Mouse (Mus musculus) midbrain, embryonic 16.5 days (tissue): ENCODE results near the gene Spa17. TPM values are rescaled to one million over a fixed set of nuclear protein-coding genes. Genes with fewer than 3 reads are reported as not detected.
A peak's percentile ranks its signal among the peaks of the same experiment; 100 is the strongest.

Experiments
- ATAC-seq: fragments of 200-750 bp; cut with Nextera tagmentation; 2 replicates; pipeline ENCODE4 v1.8.0; 2017; ENCODE audit warnings: moderate TSS enrichment
- H3K27ac ChIP-seq: fragments of 300-500 bp; sonication (generic); 2 replicates; pipeline ENCODE4 v1.5.1; 2014; ENCODE audit warnings: mild to moderate bottlenecking, low read length, mixed read lengths
- H3K27me3 ChIP-seq: fragments of 300-500 bp; sonication (generic); 2 replicates; pipeline ENCODE4 v1.6.1; 2014; ENCODE audit warnings: low read depth, low read length, mixed read lengths; ENCODE audit not compliant: control insufficient read depth, insufficient read depth
- H3K36me3 ChIP-seq: fragments of 300-500 bp; sonication (generic); 2 replicates; pipeline ENCODE4 v1.6.1; 2014; ENCODE audit warnings: mild to moderate bottlenecking, low read length, moderate library complexity, mixed read lengths; ENCODE audit not compliant: control insufficient read depth, insufficient read depth
- H3K4me1 ChIP-seq: fragments of 300-500 bp; sonication (generic); 2 replicates; pipeline ENCODE4 v1.6.1; 2014; ENCODE audit warnings: mild to moderate bottlenecking, low read length, mixed read lengths; ENCODE audit not compliant: control insufficient read depth, insufficient read depth
- H3K4me2 ChIP-seq: fragments of 300-500 bp; sonication (generic); 2 replicates; pipeline ENCODE4 v1.6.1; 2014; ENCODE audit warnings: mild to moderate bottlenecking, low read length, mixed read lengths
- H3K4me3 ChIP-seq: fragments of 300-500 bp; sonication (generic); 2 replicates; pipeline ENCODE4 v1.5.1; 2014; ENCODE audit warnings: low read depth, mild to moderate bottlenecking, low read length, moderate library complexity, mixed read lengths
- H3K9ac ChIP-seq: fragments of 300-500 bp; sonication (generic); 2 replicates; pipeline ENCODE4 v1.6.1; 2014; ENCODE audit warnings: low read depth, low read length, mixed read lengths
- H3K9me3 ChIP-seq: fragments of 300-500 bp; sonication (generic); replicated peaks from 2 replicates; pipeline ENCODE4 v1.6.1; 2014; ENCODE audit warnings: mild to moderate bottlenecking, low read length, mixed read lengths; ENCODE audit not compliant: control insufficient read depth, poor library complexity, severe bottlenecking
- WGBS: fragments of 180-500 bp; shearing (Covaris S2); extraction: QIAGEN DNeasy Blood & Tissue Kit; methylation state at CpG from one replicate; pipeline ENCODE4 v1.1.7; 2014; 5-methylcytosine and 5-hydroxymethylcytosine counted together
- polyA plus RNA-seq: library from polyadenylated mRNA; unstranded; fragments of >200 nt; fragmentation: Nextera tagmentation; extraction: Ambion mirVana; gene quantifications from 2 replicates; pipeline ENCODE4 v1.2.1, GENCODE M21; 2015

Spa17 gene
- polyA plus RNA-seq, 1 experiment from 2014 or later: 9.0 TPM

DNA sequence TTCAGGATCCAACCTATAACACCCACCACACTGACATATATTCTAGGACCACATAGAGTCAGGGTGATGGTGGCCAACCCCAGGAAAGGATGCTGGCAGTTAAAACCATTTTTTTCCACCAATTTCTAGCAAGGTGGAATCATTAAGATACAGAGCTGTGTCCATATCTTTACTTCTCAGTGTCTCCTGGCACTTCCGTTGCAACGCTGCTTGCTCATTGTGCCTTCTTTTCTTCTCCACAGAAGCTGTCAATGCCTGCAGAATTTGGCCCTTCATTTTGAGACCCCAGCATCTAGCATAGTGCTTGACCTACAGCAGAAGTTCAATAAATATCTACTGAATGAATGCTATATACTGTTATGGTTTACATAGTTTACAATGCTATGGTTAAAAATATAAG lies 46.5 kb downstream of the Spa17 start:
- Histone ChIP-seq H3K4me3 (no peak overlapping the region), H3K4me2 (no peak overlapping the region), H3K36me3 (no peaks in the 10 kb centered on the region), H3K4me1 (peaks cover 4% of the 10 kb centered on the region), H3K27me3 (no peaks in the 10 kb centered on the region), H3K9me3 (no peaks in the 10 kb centered on the region), H3K27ac (no peak overlapping the region), H3K9ac (no peak overlapping the region)
- ATAC-seq: no peak
- WGBS: 85% methylated on average over 2 of the region's 2 CpGs

GRCm38 (mm10) chr9:37563805-37564204 lies 49.7 kb downstream of the Spa17 start:
- Histone ChIP-seq H3K9ac (no peak overlapping the region), H3K27me3 (no peaks in the 10 kb centered on the region), H3K36me3 (no peaks in the 10 kb centered on the region), H3K9me3 (no peaks in the 10 kb centered on the region), H3K4me2 (no peak overlapping the region), H3K4me3 (no peak overlapping the region), H3K4me1 (peaks cover 4% of the 10 kb centered on the region), H3K27ac (no peak overlapping the region)
- no peak for ATAC-seq
- 45% methylated on average over 1 of the region's 1 CpGs for WGBS

DNA sequence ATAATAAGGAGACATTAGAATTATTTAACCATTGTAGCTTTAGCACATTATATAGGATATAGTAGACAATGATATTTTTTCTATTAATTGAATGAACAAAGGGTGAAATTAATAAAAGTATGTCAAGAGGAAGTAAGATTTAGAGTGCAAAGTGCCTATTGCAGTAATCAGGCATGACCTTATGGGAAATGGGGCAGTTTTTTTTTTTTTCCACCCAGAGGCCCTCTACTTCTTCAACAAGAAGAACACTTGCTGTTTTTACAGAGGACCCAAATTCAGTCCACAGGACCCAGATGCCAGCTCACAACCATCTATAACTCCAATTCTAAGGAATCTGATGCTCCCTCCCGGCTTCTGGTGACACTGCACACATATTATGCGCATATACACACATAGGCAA lies 52.9 kb downstream of the Spa17 start:
- WGBS: 78% methylated on average over 2 of the region's 2 CpGs
- Histone ChIP-seq H3K27me3 (no peaks in the 10 kb centered on the region), H3K4me3 (no peak overlapping the region), H3K36me3 (no peaks in the 10 kb centered on the region), H3K27ac (no peak overlapping the region), H3K4me2 (no peak overlapping the region), H3K4me1 (no peaks in the 10 kb centered on the region), H3K9ac (no peak overlapping the region), H3K9me3 (no peaks in the 10 kb centered on the region)
- no peak for ATAC-seq

DNA sequence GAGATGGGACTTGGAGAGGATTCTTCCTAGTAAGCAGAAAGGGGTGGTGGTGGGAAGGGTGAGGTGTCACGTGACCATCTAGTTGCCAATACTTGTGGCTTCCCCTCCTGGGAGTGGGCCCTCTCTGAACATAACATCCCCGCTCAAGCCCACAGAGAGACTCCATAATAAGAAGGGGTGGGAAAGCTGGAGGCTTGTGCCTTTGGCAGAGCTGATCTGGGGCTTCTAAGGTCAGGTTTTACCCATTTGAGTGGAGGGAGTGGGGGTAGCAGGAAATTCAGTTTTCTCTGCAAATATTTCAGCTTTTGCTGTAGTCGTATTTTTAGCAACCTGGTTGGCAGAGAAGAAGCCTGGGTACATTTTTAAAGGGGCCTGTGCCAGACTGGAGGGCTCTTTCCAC lies 57.2 kb downstream of the Spa17 start:
- no peaks in the 10 kb centered on the region for H3K9me3 ChIP-seq
- H3K27ac ChIP-seq: no peak overlapping the region
- WGBS: 79% methylated on average over 3 of the region's 3 CpGs
- peaks cover 10% of the 10 kb centered on the region for H3K27me3 ChIP-seq
- no peak overlapping the region for H3K9ac ChIP-seq
- H3K36me3 ChIP-seq: no peaks in the 10 kb centered on the region
- H3K4me3 ChIP-seq: no peak overlapping the region
- no peak overlapping the region for H3K4me2 ChIP-seq
- peaks cover 9% of the 10 kb centered on the region for H3K4me1 ChIP-seq
- no peak for ATAC-seq

- peak; percentile 55; the same call in 1 of the 2 replicates for ATAC-seq
- no peak within 1 kb of the TSS; the same call in 1 of the 2 replicates for H3K4me2 ChIP-seq
- H3K27me3 ChIP-seq: peaks cover 19% of the 10 kb centered on the region
- no peak within 1 kb of the TSS for H3K27ac ChIP-seq
- WGBS: 23% methylated on average over 7 of the region's 7 CpGs
- H3K9ac ChIP-seq: no peak within 1 kb of the TSS
- no peaks in the 10 kb centered on the region for H3K36me3 ChIP-seq
- H3K9me3 ChIP-seq: no peaks in the 10 kb centered on the region
- no peak within 1 kb of the TSS for H3K4me3 ChIP-seq
- peaks cover 9% of the 10 kb centered on the region for H3K4me1 ChIP-seq
These were observed 58.4 kb downstream of the Spa17 start, which contains the start of gene Siae for GRCm38 (mm10) chr9:37554838-37555748. Siae (plus strand) TSS chr9:37555698.

GRCm38 (mm10) chr9:37554279-37554678 lies 59.2 kb downstream of the Spa17 start:
- no peak overlapping the region for H3K27ac ChIP-seq
- peaks cover 21% of the 10 kb centered on the region for H3K27me3 ChIP-seq
- 87% methylated on average over 1 of the region's 1 CpGs for WGBS
- H3K4me2 ChIP-seq: no peak overlapping the region
- no peaks in the 10 kb centered on the region for H3K9me3 ChIP-seq
- ATAC-seq: no peak
- H3K4me3 ChIP-seq: no peak overlapping the region
- H3K36me3 ChIP-seq: no peaks in the 10 kb centered on the region
- H3K4me1 ChIP-seq: peaks cover 9% of the 10 kb centered on the region
- H3K9ac ChIP-seq: no peak overlapping the region

Other genes with a start within 250 kb of the Spa17 start
- gene Hepacam, start 246.4 kb downstream of the Spa17 start, polyA plus RNA-seq: 14.2 and 28.3 TPM in 2 replicates
- gene Robo4, start 211.8 kb downstream of the Spa17 start, polyA plus RNA-seq: 4.2 and 5.5 TPM in 2 replicates
- gene Robo3, start 180.5 kb downstream of the Spa17 start, polyA plus RNA-seq: 4.2 and 17.6 TPM in 2 replicates
- gene Msantd2, start 124.4 kb downstream of the Spa17 start, polyA plus RNA-seq: 34.8 and 35.0 TPM in 2 replicates
- 38.8 and 42.1 TPM in 2 replicates for gene Esam, start 85.6 kb downstream of the Spa17 start, polyA plus RNA-seq
- 0.72 and 1.2 TPM in 2 replicates for gene Vsig2, start 74.5 kb downstream of the Spa17 start, polyA plus RNA-seq
- gene Nrgn, start 60.8 kb downstream of the Spa17 start, polyA plus RNA-seq: 13.8 and 18.4 TPM in 2 replicates
- gene Siae, start 58.0 kb downstream of the Spa17 start, polyA plus RNA-seq: 12.7 and 13.8 TPM in 2 replicates
- 92.3 and 98.7 TPM in 2 replicates for gene Tbrg1, start 43.6 kb upstream of the Spa17 start, polyA plus RNA-seq
- gene Panx3, start 55.5 kb upstream of the Spa17 start, polyA plus RNA-seq: 0.14 and 0.43 TPM in 2 replicates
- gene Olfr160, start 102.5 kb upstream of the Spa17 start, polyA plus RNA-seq: not detected in 2 replicates
- not detected in 2 replicates for gene Olfr874, start 131.4 kb upstream of the Spa17 start, polyA plus RNA-seq
- gene Olfr875, start 158.1 kb upstream of the Spa17 start, polyA plus RNA-seq: not detected in 2 replicates
- gene Olfr876, start 189.3 kb upstream of the Spa17 start, polyA plus RNA-seq: not detected in 2 replicates
- gene Olfr877, start 240.5 kb upstream of the Spa17 start, polyA plus RNA-seq: not detected in 2 replicates